Mouse (Mus musculus): ENCODE data around the gene Gm3336.

GRCm38 (mm10) chr8:70700555-70700922 is 17.8 kb upstream of the Gm3336 start:
- peak; percentile 89 for TF ChIP-seq CTCF (IDR thresholded peaks at IDR 0.05; ENCODE audit: control insufficient read depth, insufficient read depth, low read length)
- TF ChIP-seq POLR2A (IDR thresholded peaks at IDR 0.05; ENCODE audit: borderline replicate concordance, control insufficient read depth, low read depth, low read length): peak; percentile 79

All from bone marrow, adult 2 months (tissue).